Mouse (Mus musculus) embryonic fibroblast, embryonic 13.5 days (primary cell): ENCODE results near the gene 4930452B06Rik.

Source experiments
- CTCF ChIP-seq: IDR thresholded peaks from 2 replicates; pipeline ENCODE4 v1.5.1; 2011; ENCODE audit warnings: mild to moderate bottlenecking, control low read depth, low read length, moderate library complexity, borderline replicate concordance; ENCODE audit not compliant: insufficient read depth
- POLR2A ChIP-seq: IDR thresholded peaks from 2 replicates; pipeline ENCODE4 v1.6.1; 2011; ENCODE audit warnings: low read depth, mild to moderate bottlenecking, control low read depth, low read length, moderate library complexity

DNA sequence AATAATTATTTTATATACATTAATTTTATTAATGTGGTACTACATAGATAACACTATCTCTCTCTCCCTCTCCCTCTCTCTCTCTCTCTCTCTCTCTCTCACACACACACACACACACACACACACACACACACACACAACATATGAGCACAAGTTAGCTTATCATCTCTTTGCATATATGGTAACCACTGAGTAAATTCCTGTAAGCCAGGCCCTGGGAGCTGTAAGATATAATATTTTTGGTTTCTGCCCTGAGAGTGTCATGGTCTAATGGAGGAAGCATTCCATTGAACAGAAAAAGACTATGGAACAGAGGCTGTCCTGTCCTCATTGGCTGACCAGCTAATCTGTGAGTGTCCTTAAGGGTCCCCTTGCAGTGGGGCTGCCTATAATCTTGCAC, 216.7 kb downstream of the 4930452B06Rik start:
- TF ChIP-seq CTCF (no peak), POLR2A (no peak)
